Mouse (Mus musculus): ENCODE data around the gene Ooep. TPM values are rescaled to one million over a fixed set of nuclear protein-coding genes. Genes with fewer than 3 reads are reported as not detected.
A peak's percentile ranks its signal among the peaks of the same experiment; 100 is the strongest.
"Not testable (repeated sequence)": the region's sequence is repeated elsewhere in the genome, so short reads cannot be mapped to it uniquely, and the experiment has no call there.

The Ooep gene
- polyA plus RNA-seq, 1 experiment from 2014 or later = 0.74 TPM

- H3K9me3 ChIP-seq (ENCODE audit: control insufficient read depth, low read depth, low read length); H3K4me1 ChIP-seq (ENCODE audit: control insufficient read depth, insufficient read depth, low read length); ATAC-seq (ENCODE audit: insufficient number of reproducible peaks, insufficient read depth, low FRiP score, low read depth); H3K36me3 ChIP-seq (ENCODE audit: control insufficient read depth, insufficient read depth, low read length); H3K4me2 ChIP-seq (replicated peaks; ENCODE audit: low read depth, low read length); H3K4me3 ChIP-seq (ENCODE audit: low read depth, low read length); H3K27ac ChIP-seq (ENCODE audit: low read length); H3K9ac ChIP-seq (replicated peaks; ENCODE audit: low read depth, low read length); H3K27me3 ChIP-seq (ENCODE audit: control insufficient read depth, insufficient read depth, low read length): not testable (repeated sequence)
- 88% methylated on average over 3 of the region's 3 CpGs for WGBS
These were observed 29.4 kb downstream of the Ooep start for GRCm38 (mm10) chr9:78349141-78349540.

DNA sequence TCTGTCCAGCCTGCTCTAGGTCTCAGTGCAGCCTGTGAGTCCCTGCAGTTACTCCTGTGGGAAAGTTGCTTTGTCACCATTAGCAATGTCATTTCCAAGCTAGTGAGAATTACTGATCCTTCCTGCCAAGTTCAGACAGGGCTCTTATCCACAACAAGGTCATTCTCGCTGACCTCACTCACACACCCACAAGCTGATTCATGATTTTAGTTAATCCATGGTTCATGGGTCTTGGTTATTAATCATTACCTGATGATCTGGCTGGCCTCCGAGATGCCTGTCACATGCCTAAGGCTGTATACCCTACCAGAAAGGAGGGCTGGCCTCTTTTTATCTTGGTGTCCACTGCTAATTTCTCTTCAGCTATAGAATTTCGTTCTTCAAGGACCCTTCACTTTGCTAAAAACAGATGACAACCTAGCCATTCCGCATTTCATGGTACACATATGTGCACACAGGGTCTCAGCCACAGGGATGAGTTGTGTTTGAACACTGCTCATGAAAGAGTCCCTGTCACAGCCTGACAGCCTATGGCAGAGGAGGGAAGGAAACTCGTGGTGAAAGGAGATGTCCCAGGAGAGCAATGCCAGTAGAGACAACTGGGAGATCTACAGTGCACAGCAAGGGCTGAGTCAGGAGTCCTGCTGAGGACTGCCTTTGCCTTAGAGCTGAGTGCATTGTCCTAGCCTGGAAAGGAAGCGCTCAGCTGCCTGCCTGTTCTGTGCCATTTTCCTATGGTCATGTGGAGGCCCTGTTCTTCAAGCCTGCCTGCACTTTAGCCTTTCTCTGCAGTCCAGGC, 30.1 kb downstream of the Ooep start:
- ATAC-seq (ENCODE audit: insufficient number of reproducible peaks, insufficient read depth, low FRiP score, low read depth); H3K9ac ChIP-seq (replicated peaks; ENCODE audit: low read depth, low read length); H3K9me3 ChIP-seq (ENCODE audit: control insufficient read depth, low read depth, low read length); H3K4me3 ChIP-seq (ENCODE audit: low read depth, low read length); H3K27ac ChIP-seq (ENCODE audit: low read length); H3K4me2 ChIP-seq (replicated peaks; ENCODE audit: low read depth, low read length); H3K36me3 ChIP-seq (ENCODE audit: control insufficient read depth, insufficient read depth, low read length); H3K4me1 ChIP-seq (ENCODE audit: control insufficient read depth, insufficient read depth, low read length); H3K27me3 ChIP-seq (ENCODE audit: control insufficient read depth, insufficient read depth, low read length): not testable (repeated sequence)
- WGBS = 55% methylated on average over 6 of the region's 6 CpGs

GRCm38 (mm10) chr9:78347004-78347403, 31.5 kb downstream of the Ooep start:
- no peaks in the 10 kb centered on the region for H3K27me3 ChIP-seq (ENCODE audit: control insufficient read depth, insufficient read depth, low read length)
- H3K4me2 ChIP-seq (replicated peaks; ENCODE audit: low read depth, low read length) = no peak overlapping the region
- no peaks in the 10 kb centered on the region for H3K9me3 ChIP-seq (ENCODE audit: control insufficient read depth, low read depth, low read length)
- H3K4me1 ChIP-seq (ENCODE audit: control insufficient read depth, insufficient read depth, low read length) = no peaks in the 10 kb centered on the region
- H3K4me3 ChIP-seq (ENCODE audit: low read depth, low read length) = no peak overlapping the region
- no peak overlapping the region for H3K9ac ChIP-seq (replicated peaks; ENCODE audit: low read depth, low read length)
- H3K27ac ChIP-seq (ENCODE audit: low read length) = no peak overlapping the region
- WGBS = 54% methylated on average over 3 of the region's 3 CpGs
- no peaks in the 10 kb centered on the region for H3K36me3 ChIP-seq (ENCODE audit: control insufficient read depth, insufficient read depth, low read length)
- ATAC-seq (ENCODE audit: insufficient number of reproducible peaks, insufficient read depth, low FRiP score, low read depth) = peak; percentile 81

- H3K9ac ChIP-seq (replicated peaks; ENCODE audit: low read depth, low read length); H3K27ac ChIP-seq (ENCODE audit: low read length); H3K9me3 ChIP-seq (ENCODE audit: control insufficient read depth, low read depth, low read length); H3K36me3 ChIP-seq (ENCODE audit: control insufficient read depth, insufficient read depth, low read length); ATAC-seq (ENCODE audit: insufficient number of reproducible peaks, insufficient read depth, low FRiP score, low read depth); H3K4me2 ChIP-seq (replicated peaks; ENCODE audit: low read depth, low read length); H3K4me1 ChIP-seq (ENCODE audit: control insufficient read depth, insufficient read depth, low read length); H3K27me3 ChIP-seq (ENCODE audit: control insufficient read depth, insufficient read depth, low read length); H3K4me3 ChIP-seq (ENCODE audit: low read depth, low read length): not testable (repeated sequence)
- WGBS = 59% methylated on average over 4 of the region's 4 CpGs
These were observed 33.3 kb downstream of the Ooep start for GRCm38 (mm10) chr9:78345235-78345634.

DNA sequence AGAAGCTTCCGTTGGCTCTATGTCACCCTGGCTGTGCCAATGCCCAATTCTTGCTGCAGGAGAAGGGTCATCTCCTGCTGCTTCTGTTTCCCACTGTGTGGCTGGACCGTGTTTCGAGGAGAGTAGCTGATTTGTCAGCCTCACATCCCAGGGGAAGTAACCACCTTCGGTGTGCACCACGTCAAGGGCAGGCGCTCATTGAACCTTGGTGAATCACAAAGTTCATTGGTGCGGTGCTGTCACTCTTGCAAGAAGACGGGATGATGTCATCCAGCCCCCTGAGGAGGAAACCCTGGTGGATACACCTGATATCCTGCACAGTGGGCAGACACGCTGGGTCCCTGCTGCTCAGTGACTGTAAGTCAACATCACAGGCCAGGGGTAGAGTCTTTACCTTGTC, 35.5 kb downstream of the Ooep start:
- not testable (repeated sequence) for H3K27ac ChIP-seq (ENCODE audit: low read length); H3K9ac ChIP-seq (replicated peaks; ENCODE audit: low read depth, low read length); H3K9me3 ChIP-seq (ENCODE audit: control insufficient read depth, low read depth, low read length); H3K4me2 ChIP-seq (replicated peaks; ENCODE audit: low read depth, low read length); ATAC-seq (ENCODE audit: insufficient number of reproducible peaks, insufficient read depth, low FRiP score, low read depth); H3K4me1 ChIP-seq (ENCODE audit: control insufficient read depth, insufficient read depth, low read length); H3K4me3 ChIP-seq (ENCODE audit: low read depth, low read length); H3K36me3 ChIP-seq (ENCODE audit: control insufficient read depth, insufficient read depth, low read length); H3K27me3 ChIP-seq (ENCODE audit: control insufficient read depth, insufficient read depth, low read length)
- 82% methylated on average over 9 of the region's 9 CpGs for WGBS

DNA sequence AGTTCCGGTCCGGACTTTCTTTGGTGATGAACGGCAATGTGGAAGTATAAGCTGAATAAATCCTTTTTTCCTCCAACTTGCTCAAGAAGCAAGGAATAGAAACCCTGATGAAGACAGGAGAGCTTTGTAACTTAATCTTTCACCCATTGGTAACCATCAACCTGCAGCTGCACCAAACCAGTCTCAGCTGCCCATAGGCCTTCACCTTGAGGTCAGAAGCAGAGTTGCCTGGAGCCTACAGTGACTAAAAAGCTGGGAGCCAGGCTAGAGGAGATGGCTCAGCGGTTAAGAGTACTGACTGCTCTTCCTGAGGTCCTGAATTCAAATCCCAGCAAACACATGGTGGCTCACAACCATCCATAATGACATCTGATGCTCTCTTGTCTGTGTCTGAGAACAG, 36.0 kb downstream of the Ooep start:
- H3K4me2 ChIP-seq (replicated peaks; ENCODE audit: low read depth, low read length); H3K4me1 ChIP-seq (ENCODE audit: control insufficient read depth, insufficient read depth, low read length); H3K27ac ChIP-seq (ENCODE audit: low read length); H3K27me3 ChIP-seq (ENCODE audit: control insufficient read depth, insufficient read depth, low read length); H3K9me3 ChIP-seq (ENCODE audit: control insufficient read depth, low read depth, low read length); H3K36me3 ChIP-seq (ENCODE audit: control insufficient read depth, insufficient read depth, low read length); H3K9ac ChIP-seq (replicated peaks; ENCODE audit: low read depth, low read length); H3K4me3 ChIP-seq (ENCODE audit: low read depth, low read length); ATAC-seq (ENCODE audit: insufficient number of reproducible peaks, insufficient read depth, low FRiP score, low read depth): not testable (repeated sequence)
- WGBS = 81% methylated on average over 4 of the region's 4 CpGs

DNA sequence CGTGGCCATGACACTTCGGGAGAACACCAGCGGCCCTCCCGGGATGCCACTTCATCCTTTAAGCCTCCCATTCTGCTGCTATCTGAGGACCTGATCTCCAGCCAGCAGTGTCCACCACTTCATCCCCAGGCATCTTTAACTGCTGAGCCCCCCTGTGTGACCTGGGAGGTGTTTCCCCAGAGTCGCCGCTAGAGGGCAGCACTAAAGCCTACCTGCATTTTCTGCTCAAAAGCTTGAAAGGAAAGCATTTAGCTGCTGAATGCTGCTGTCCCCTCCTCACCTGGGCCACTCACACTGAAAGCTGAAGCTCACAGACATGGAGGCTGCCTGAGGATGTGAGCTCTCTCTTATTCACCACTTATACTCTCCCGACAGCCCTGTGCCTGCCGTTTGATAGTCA, 38.2 kb downstream of the Ooep start:
- H3K4me2 ChIP-seq (replicated peaks; ENCODE audit: low read depth, low read length); ATAC-seq (ENCODE audit: insufficient number of reproducible peaks, insufficient read depth, low FRiP score, low read depth): not testable (repeated sequence)

DNA sequence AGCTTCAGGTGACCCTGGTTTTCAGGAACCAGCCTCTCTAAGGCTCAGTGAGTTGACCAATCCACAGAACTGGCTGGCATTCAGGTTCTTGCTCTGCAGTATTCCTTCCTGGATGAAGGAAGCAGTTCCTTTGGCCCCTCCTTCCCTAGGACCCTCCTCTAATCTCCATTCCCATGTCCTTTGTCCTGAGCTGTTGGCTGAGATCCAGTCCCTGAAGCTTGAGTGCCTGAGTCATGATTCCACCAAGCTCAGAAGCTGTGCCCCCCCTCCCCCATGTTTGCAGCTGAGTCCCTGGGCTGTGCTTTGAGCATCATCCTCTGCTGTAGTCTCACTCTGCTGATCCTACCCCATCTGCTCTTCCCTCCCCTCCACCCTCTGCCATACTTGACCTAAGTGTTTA, 41.5 kb downstream of the Ooep start:
- not testable (repeated sequence) for H3K9me3 ChIP-seq (ENCODE audit: control insufficient read depth, low read depth, low read length); H3K9ac ChIP-seq (replicated peaks; ENCODE audit: low read depth, low read length); H3K4me3 ChIP-seq (ENCODE audit: low read depth, low read length); H3K4me2 ChIP-seq (replicated peaks; ENCODE audit: low read depth, low read length); H3K27ac ChIP-seq (ENCODE audit: low read length); H3K27me3 ChIP-seq (ENCODE audit: control insufficient read depth, insufficient read depth, low read length); H3K4me1 ChIP-seq (ENCODE audit: control insufficient read depth, insufficient read depth, low read length); ATAC-seq (ENCODE audit: insufficient number of reproducible peaks, insufficient read depth, low FRiP score, low read depth); H3K36me3 ChIP-seq (ENCODE audit: control insufficient read depth, insufficient read depth, low read length)

More for the DNA sequence above, 38.2 kb downstream of the Ooep start:
- H3K27me3 ChIP-seq (ENCODE audit: control insufficient read depth, insufficient read depth, low read length); H3K4me3 ChIP-seq (ENCODE audit: low read depth, low read length); H3K9me3 ChIP-seq (ENCODE audit: control insufficient read depth, low read depth, low read length); H3K9ac ChIP-seq (replicated peaks; ENCODE audit: low read depth, low read length); H3K27ac ChIP-seq (ENCODE audit: low read length); H3K36me3 ChIP-seq (ENCODE audit: control insufficient read depth, insufficient read depth, low read length); H3K4me1 ChIP-seq (ENCODE audit: control insufficient read depth, insufficient read depth, low read length): not testable (repeated sequence)
- WGBS = 24% methylated on average over 8 of the region's 8 CpGs

- not testable (repeated sequence) for H3K4me3 ChIP-seq (ENCODE audit: low read depth, low read length); H3K27ac ChIP-seq (ENCODE audit: low read length); H3K4me2 ChIP-seq (replicated peaks; ENCODE audit: low read depth, low read length); ATAC-seq (ENCODE audit: insufficient number of reproducible peaks, insufficient read depth, low FRiP score, low read depth); H3K9ac ChIP-seq (replicated peaks; ENCODE audit: low read depth, low read length); H3K4me1 ChIP-seq (ENCODE audit: control insufficient read depth, insufficient read depth, low read length); H3K27me3 ChIP-seq (ENCODE audit: control insufficient read depth, insufficient read depth, low read length); H3K9me3 ChIP-seq (ENCODE audit: control insufficient read depth, low read depth, low read length); H3K36me3 ChIP-seq (ENCODE audit: control insufficient read depth, insufficient read depth, low read length)
- WGBS = 91% methylated on average over 1 of the region's 1 CpGs
These were observed 51.2 kb downstream of the Ooep start, which contains the start of gene Omt2b for GRCm38 (mm10) chr9:78327289-78327688. Gene Omt2b (plus strand): TSS chr9:78327589.
